Comparison of ENCODE assay signal across 26 mouse cellular contexts in genomic region chr4:95078625-95079024, GRCm38 (mm10). TPM values are rescaled to one million over a fixed set of nuclear protein-coding genes. Genes with fewer than 3 reads are reported as not detected.
DNase-seq lines count a peak whose midpoint lies in the region; ATAC-seq and TF ChIP-seq lines count a peak whose summit lies in the region.
"Had no signal": no experiment of that assay in that cellular context is flagged by ENCODE, and none has a peak within 500 bp of the region (broad histone marks: within the 10 kb centered on the region; RNA-seq: fewer than 3 reads in every experiment).

No protein-coding gene starts in this region.

- no peaks in the 10 kb centered on the region for H3K9me3 ChIP-seq in forebrain, embryonic 13.5 days (replicated peaks)
- H3K9me3 ChIP-seq in forebrain, embryonic 10.5 days: no peaks in the 10 kb centered on the region
- H3K9me3 ChIP-seq in forebrain, postnatal 0 days (ENCODE audit: low read length): no peaks in the 10 kb centered on the region
- no peaks in the 10 kb centered on the region for H3K9me3 ChIP-seq in forebrain, embryonic 15.5 days
- no peaks in the 10 kb centered on the region for H3K9me3 ChIP-seq in lung, postnatal 0 days (ENCODE audit: low read length)
- H3K9me3 ChIP-seq in midbrain, embryonic 14.5 days (ENCODE audit: control insufficient read depth, low read length): no peaks in the 10 kb centered on the region
- H3K9me3 ChIP-seq in midbrain, embryonic 15.5 days: no peaks in the 10 kb centered on the region
- H3K9me3 ChIP-seq: embryonic facial prominence, embryonic 12.5 days; embryonic facial prominence, embryonic 15.5 days; heart, embryonic 12.5 days; heart, embryonic 15.5 days; hindbrain, embryonic 10.5 days; hindbrain, embryonic 13.5 days; intestine, embryonic 15.5 days had no signal

- DNase-seq in forebrain, embryonic 10.5 days (ENCODE audit: extremely low spot score, low spot score): no peak
- no peak for DNase-seq in forebrain, postnatal 0 days
- peak; percentile 46 for DNase-seq in lung, postnatal 0 days (ENCODE audit: low spot score)
- DNase-seq in lung, postnatal 36 days: no peak
- DNase-seq in midbrain, embryonic 14.5 days: peak; percentile 12
- DNase-seq: adrenal gland, postnatal 10 days; adrenal gland, postnatal 36 days; cerebellum, adult 11 months; cerebellum, adult 2 months; cerebellum, adult 9-11 months; cerebellum, postnatal 25 days; gastrocnemius, postnatal 10 days; gastrocnemius, postnatal 36 days; heart, postnatal 10 days; heart, postnatal 36 days had no signal

- no peak for TF ChIP-seq CTCF in forebrain, postnatal 0 days (IDR thresholded peaks at IDR 0.05; ENCODE audit: low read depth)
- no peak for TF ChIP-seq CTCF in lung, postnatal 0 days (IDR thresholded peaks at IDR 0.05)

- no peak for TF ChIP-seq EP300 in lung, postnatal 0 days (IDR thresholded peaks at IDR 0.05)

- H3K4me1 ChIP-seq in forebrain, embryonic 13.5 days: peaks cover 36% of the 10 kb centered on the region
- H3K4me1 ChIP-seq in forebrain, embryonic 10.5 days: peaks cover 29% of the 10 kb centered on the region
- H3K4me1 ChIP-seq in forebrain, postnatal 0 days (ENCODE audit: insufficient read depth): no peaks in the 10 kb centered on the region
- peaks cover 24% of the 10 kb centered on the region for H3K4me1 ChIP-seq in forebrain, embryonic 15.5 days
- peaks cover 28% of the 10 kb centered on the region; the same call in 1 of the 2 replicates for H3K4me1 ChIP-seq in lung, postnatal 0 days (ENCODE audit: insufficient read depth, low read depth, low read length)
- H3K4me1 ChIP-seq in midbrain, embryonic 14.5 days (ENCODE audit: control insufficient read depth, insufficient read depth, low read length): no peaks in the 10 kb centered on the region
- no peaks in the 10 kb centered on the region for H3K4me1 ChIP-seq in midbrain, embryonic 15.5 days

- peak; percentile 34; the same call in 1 of the 2 replicates for ATAC-seq in forebrain, embryonic 13.5 days
- ATAC-seq in forebrain, postnatal 0 days: peak; percentile 47; the same call in 1 of the 2 replicates
- no peak; the same call in 1 of the 2 replicates for ATAC-seq in forebrain, embryonic 15.5 days (replicated peaks)
- ATAC-seq in lung, postnatal 0 days: no peak
- no peak for ATAC-seq in midbrain, embryonic 14.5 days (ENCODE audit: low FRiP score, low TSS enrichment)
- ATAC-seq in midbrain, embryonic 15.5 days (replicated peaks): no peak
- ATAC-seq: hindbrain, embryonic 16.5 days; intestine, embryonic 15.5 days had no signal

- WGBS in forebrain, embryonic 13.5 days: 32% methylated on average over 8 of the region's 8 CpGs
- WGBS in forebrain, embryonic 10.5 days: 75% methylated on average over 8 of the region's 8 CpGs
- 25% methylated on average over 8 of the region's 8 CpGs for WGBS in forebrain, postnatal 0 days
- 17% methylated on average over 8 of the region's 8 CpGs for WGBS in forebrain, embryonic 15.5 days
- 26% methylated on average over 8 of the region's 8 CpGs for WGBS in lung, postnatal 0 days
- 49% methylated on average over 8 of the region's 8 CpGs for WGBS in midbrain, embryonic 14.5 days
- 44% methylated on average over 8 of the region's 8 CpGs for WGBS in midbrain, embryonic 15.5 days

- no peak overlapping the region for H3K9ac ChIP-seq in forebrain, embryonic 13.5 days
- H3K9ac ChIP-seq in forebrain, postnatal 0 days: no peak overlapping the region
- no peak overlapping the region for H3K9ac ChIP-seq in forebrain, embryonic 15.5 days (replicated peaks)
- H3K9ac ChIP-seq in lung, postnatal 0 days (replicated peaks; ENCODE audit: low read depth): no peak overlapping the region
- H3K9ac ChIP-seq in midbrain, embryonic 14.5 days (replicated peaks; ENCODE audit: low read length): no peak overlapping the region
- H3K9ac ChIP-seq in midbrain, embryonic 15.5 days: no peak overlapping the region
- H3K9ac ChIP-seq: embryonic facial prominence, embryonic 12.5 days; embryonic facial prominence, embryonic 15.5 days; heart, embryonic 12.5 days; heart, embryonic 15.5 days; hindbrain, embryonic 13.5 days; intestine, embryonic 15.5 days had no signal

- H3K27me3 ChIP-seq in forebrain, embryonic 13.5 days: peaks cover 4% of the 10 kb centered on the region
- H3K27me3 ChIP-seq in forebrain, embryonic 10.5 days (ENCODE audit: poor library complexity, severe bottlenecking): no peaks in the 10 kb centered on the region
- no peaks in the 10 kb centered on the region for H3K27me3 ChIP-seq in forebrain, postnatal 0 days (ENCODE audit: insufficient read depth, low read length)
- H3K27me3 ChIP-seq in forebrain, embryonic 15.5 days: no peaks in the 10 kb centered on the region
- H3K27me3 ChIP-seq in lung, postnatal 0 days (replicated peaks; ENCODE audit: insufficient read depth, low read length): no peaks in the 10 kb centered on the region
- no peaks in the 10 kb centered on the region for H3K27me3 ChIP-seq in midbrain, embryonic 14.5 days (ENCODE audit: control insufficient read depth, insufficient read depth, low read length)
- no peaks in the 10 kb centered on the region for H3K27me3 ChIP-seq in midbrain, embryonic 15.5 days (replicated peaks)
- H3K27me3 ChIP-seq: embryonic facial prominence, embryonic 12.5 days; embryonic facial prominence, embryonic 15.5 days; heart, embryonic 12.5 days; heart, embryonic 15.5 days; intestine, embryonic 15.5 days had no signal

- no peak overlapping the region for H3K4me3 ChIP-seq in forebrain, embryonic 13.5 days
- no peak overlapping the region for H3K4me3 ChIP-seq in forebrain, embryonic 10.5 days
- no peak overlapping the region for H3K4me3 ChIP-seq in forebrain, postnatal 0 days (ENCODE audit: low read depth, low read length)
- H3K4me3 ChIP-seq in forebrain, embryonic 15.5 days: no peak overlapping the region
- no peak overlapping the region for H3K4me3 ChIP-seq in lung, postnatal 0 days (ENCODE audit: low read depth, low read length)
- no peak overlapping the region for H3K4me3 ChIP-seq in midbrain, embryonic 14.5 days (replicated peaks; ENCODE audit: low read depth, low read length)
- no peak overlapping the region for H3K4me3 ChIP-seq in midbrain, embryonic 15.5 days
- H3K4me3 ChIP-seq: embryonic facial prominence, embryonic 12.5 days; embryonic facial prominence, embryonic 15.5 days; heart, embryonic 12.5 days; heart, embryonic 15.5 days; hindbrain, embryonic 10.5 days; hindbrain, embryonic 13.5 days; intestine, embryonic 15.5 days had no signal

- no peaks in the 10 kb centered on the region for H3K36me3 ChIP-seq in forebrain, embryonic 13.5 days (ENCODE audit: poor library complexity, severe bottlenecking)
- H3K36me3 ChIP-seq in forebrain, embryonic 10.5 days (replicated peaks): no peaks in the 10 kb centered on the region
- H3K36me3 ChIP-seq in forebrain, postnatal 0 days (ENCODE audit: insufficient read depth): no peaks in the 10 kb centered on the region
- H3K36me3 ChIP-seq in forebrain, embryonic 15.5 days: no peaks in the 10 kb centered on the region
- no peaks in the 10 kb centered on the region for H3K36me3 ChIP-seq in lung, postnatal 0 days (ENCODE audit: insufficient read depth, low read length)
- no peaks in the 10 kb centered on the region for H3K36me3 ChIP-seq in midbrain, embryonic 14.5 days (ENCODE audit: control insufficient read depth, insufficient read depth, low read length)
- no peaks in the 10 kb centered on the region for H3K36me3 ChIP-seq in midbrain, embryonic 15.5 days (replicated peaks)
- H3K36me3 ChIP-seq: embryonic facial prominence, embryonic 12.5 days; embryonic facial prominence, embryonic 15.5 days; heart, embryonic 12.5 days; heart, embryonic 15.5 days; hindbrain, embryonic 10.5 days; hindbrain, embryonic 13.5 days; intestine, embryonic 15.5 days had no signal

- H3K27ac ChIP-seq in forebrain, embryonic 13.5 days: no peak overlapping the region
- H3K27ac ChIP-seq in forebrain, embryonic 10.5 days: no peak overlapping the region
- H3K27ac ChIP-seq in forebrain, postnatal 0 days (ENCODE audit: low read depth, low read length): no peak overlapping the region
- H3K27ac ChIP-seq in forebrain, embryonic 15.5 days (replicated peaks): no peak overlapping the region
- H3K27ac ChIP-seq in lung, postnatal 0 days (ENCODE audit: low read length): no peak overlapping the region
- H3K27ac ChIP-seq in midbrain, embryonic 14.5 days (replicated peaks; ENCODE audit: low read depth, low read length): no peak overlapping the region
- no peak overlapping the region for H3K27ac ChIP-seq in midbrain, embryonic 15.5 days
- H3K27ac ChIP-seq: embryonic facial prominence, embryonic 12.5 days; embryonic facial prominence, embryonic 15.5 days; heart, embryonic 15.5 days; hindbrain, embryonic 10.5 days; hindbrain, embryonic 13.5 days; intestine, embryonic 15.5 days had no signal

- no peak overlapping the region for H3K4me2 ChIP-seq in forebrain, embryonic 13.5 days
- no peak overlapping the region for H3K4me2 ChIP-seq in forebrain, postnatal 0 days (ENCODE audit: low read depth)
- no peak overlapping the region for H3K4me2 ChIP-seq in forebrain, embryonic 15.5 days (replicated peaks)
- H3K4me2 ChIP-seq in lung, postnatal 0 days (replicated peaks; ENCODE audit: low read depth, low read length): no peak overlapping the region
- H3K4me2 ChIP-seq in midbrain, embryonic 14.5 days (ENCODE audit: low read length): no peak overlapping the region
- H3K4me2 ChIP-seq in midbrain, embryonic 15.5 days: no peak overlapping the region
- H3K4me2 ChIP-seq: embryonic facial prominence, embryonic 12.5 days; embryonic facial prominence, embryonic 15.5 days; heart, embryonic 12.5 days; heart, embryonic 15.5 days; hindbrain, embryonic 13.5 days; intestine, embryonic 15.5 days had no signal

RNA-seq across cellular contexts. Expression of gene Jun, which starts 26.6 kb away (rescaled TPM):
- 87.2 and 97.6 TPM in 2 replicates for polyA plus RNA-seq in forebrain, embryonic 13.5 days (2015; fragmentation: Nextera tagmentation; extraction: Ambion mirVana)
- polyA plus RNA-seq in forebrain, embryonic 10.5 days (2016; fragmentation: Nextera tagmentation; extraction: Ambion mirVana): 74.2 and 82.9 TPM in 2 replicates
- 39.3 and 42.9 TPM in 2 replicates for total RNA-seq in forebrain, postnatal 0 days (2014; rRNA removed)
- polyA plus RNA-seq in forebrain, postnatal 0 days (2015; fragmentation: Nextera tagmentation; extraction: Ambion mirVana): 47.0 and 50.1 TPM in 2 replicates
- polyA plus RNA-seq in forebrain, embryonic 15.5 days (2015; fragmentation: Nextera tagmentation; extraction: Ambion mirVana): 80.2 and 85.5 TPM in 2 replicates
- 145 and 158 TPM in 2 replicates for polyA plus RNA-seq in lung, postnatal 0 days (2015; fragmentation: Nextera tagmentation; extraction: Ambion mirVana)
- polyA plus RNA-seq in midbrain, embryonic 14.5 days (2014; fragmentation: Nextera tagmentation; extraction: Ambion mirVana): 23.5 and 29.8 TPM in 2 replicates
- polyA plus RNA-seq in midbrain, embryonic 15.5 days (2015; fragmentation: Nextera tagmentation; extraction: Ambion mirVana): 49.9 and 53.9 TPM in 2 replicates

Comparison
In these comparisons a context has a peak if more than half of its experiments do, and no peak if none do; other contexts are left out.
1. ATAC-seq: peak in forebrain, embryonic 13.5 days (single experiment) and forebrain, postnatal 0 days (single experiment); none in forebrain, embryonic 15.5 days (single experiment), lung, postnatal 0 days (single experiment), midbrain, embryonic 14.5 days (single experiment) and midbrain, embryonic 15.5 days (single experiment).
2. DNase-seq: peak in lung, postnatal 0 days (single experiment) and midbrain, embryonic 14.5 days (single experiment); none in forebrain, embryonic 10.5 days (single experiment), forebrain, postnatal 0 days (single experiment) and lung, postnatal 36 days (single experiment).